Mouse (Mus musculus) small intestine, adult 2 months (tissue): ENCODE measurements at regions not wholly inside any gene's neighbourhood (a gene's known extent, or its start where the extent isn't known, plus 50 kb on each side); places are given as distances from the start of the nearest gene placed in this dataset.

ENCODE experiments used
- CTCF ChIP-seq: fragments of 200-500 bp; IDR thresholded peaks from 2 replicates; pipeline ENCODE4 v1.5.1; 2012; ENCODE audit warnings: low read depth, mild to moderate bottlenecking, control low read depth, inconsistent platforms, low read length, moderate library complexity, mixed read lengths; ENCODE audit not compliant: insufficient replicate concordance, insufficient read length; ENCODE audit errors: extremely low read depth
- POLR2A ChIP-seq: fragments of 200-500 bp; IDR thresholded peaks from 2 replicates; pipeline ENCODE4 v1.6.1; 2012; ENCODE audit warnings: low read depth, mild to moderate bottlenecking, control low read depth, inconsistent platforms, low read length, moderate library complexity

- TF ChIP-seq CTCF (no peak), POLR2A (no peak)
Observed at GRCm38 (mm10) chr8:9020744-9021143, 330.4 kb upstream of the Arglu1 start.
